Mouse (Mus musculus) monocyte, adult 5-6 weeks (primary cell): ENCODE measurements around the gene Olfr620. TPM values are rescaled to one million over a fixed set of nuclear protein-coding genes. Genes with fewer than 3 reads are reported as not detected.

Experiments used
- ATAC-seq: fragments of 153-309, 156-312 bp; replicated peaks from 2 replicates; pipeline ENCODE4 v1.8.0; 2017; ENCODE audit warnings: mild to moderate bottlenecking; ENCODE audit not compliant: low TSS enrichment, insufficient number of reproducible peaks, severe bottlenecking, poor library complexity, low FRiP score
- total RNA-seq: library from RNA; stranded (forward); fragments of 200-1000, 200-491, 200-594 nt; gene quantifications from 3 replicates; pipeline ENCODE4 v1.2.3, GENCODE M21; 2017

Gene Olfr620
- not detected in 3 replicates for total RNA-seq

DNA sequence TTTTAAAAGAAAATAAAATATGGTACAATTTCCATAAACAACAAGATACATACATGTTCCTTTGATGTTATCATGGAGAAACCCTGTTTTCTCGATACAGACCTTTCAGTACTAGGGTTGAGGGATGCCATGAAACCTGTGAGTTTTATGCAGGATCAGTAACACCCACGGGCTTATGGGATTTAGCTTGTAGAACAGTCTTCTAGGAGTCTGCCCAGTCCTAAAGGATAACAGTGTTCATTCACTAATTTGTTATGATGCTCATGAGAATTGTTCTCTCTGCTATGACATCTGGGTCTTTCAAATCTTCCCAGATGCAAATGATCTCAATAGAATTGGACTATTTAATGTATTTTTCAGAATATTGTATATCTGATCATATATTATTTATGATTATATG lies at the start of gene Olfr620:
Olfr620 (minus strand) TSS at position 101 of the 400 bp plus-strand sequence.
- no peak for ATAC-seq

- ATAC-seq = no peak
These were observed 31.7 kb upstream of the Olfr620 start for GRCm38 (mm10) chr7:103644070-103644469.

GRCm38 (mm10) chr7:103642602-103643001 lies 30.3 kb upstream of the Olfr620 start, which contains the start of gene Olfr622:
Gene Olfr622 (minus strand): TSS chr7:103642702.
- ATAC-seq = no peak

DNA sequence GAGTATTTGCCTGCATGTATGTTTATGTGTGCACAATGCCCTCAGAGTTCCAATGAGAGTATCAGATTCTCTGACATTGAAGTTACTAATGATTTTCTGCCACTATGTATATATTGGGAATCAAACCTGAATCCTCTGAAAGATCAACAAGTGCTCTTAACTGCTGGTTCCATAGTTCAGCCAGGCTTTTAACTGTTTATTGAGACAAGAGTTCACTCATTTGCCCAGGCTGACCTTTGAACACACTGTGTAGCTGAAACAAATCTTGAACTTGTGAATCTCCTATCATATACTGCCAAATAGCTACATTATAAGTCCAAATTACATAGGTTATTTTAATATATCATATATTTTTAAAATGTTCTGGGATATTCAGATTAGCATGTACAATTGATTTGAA lies 24.5 kb upstream of the Olfr620 start:
- no peak for ATAC-seq

DNA sequence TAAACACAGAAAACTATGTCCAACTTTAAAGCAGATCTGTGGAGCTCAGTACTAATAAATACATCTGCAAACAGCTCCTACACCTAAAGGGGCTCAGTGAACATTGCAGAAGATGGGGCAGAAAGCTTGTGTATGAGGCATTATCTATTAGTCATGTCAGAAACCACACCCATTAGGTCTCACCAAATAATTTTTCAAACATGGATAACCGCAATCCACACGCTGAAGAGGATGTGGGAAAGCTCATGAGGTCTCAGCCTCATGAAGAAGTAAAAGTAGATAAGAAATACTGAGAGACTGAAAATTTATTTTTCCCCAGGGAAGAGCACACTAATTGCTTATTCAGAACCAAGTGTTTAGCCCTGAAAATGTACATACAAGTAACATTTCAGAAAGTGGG lies 4.9 kb downstream of the Olfr620 start:
- no peak for ATAC-seq

DNA sequence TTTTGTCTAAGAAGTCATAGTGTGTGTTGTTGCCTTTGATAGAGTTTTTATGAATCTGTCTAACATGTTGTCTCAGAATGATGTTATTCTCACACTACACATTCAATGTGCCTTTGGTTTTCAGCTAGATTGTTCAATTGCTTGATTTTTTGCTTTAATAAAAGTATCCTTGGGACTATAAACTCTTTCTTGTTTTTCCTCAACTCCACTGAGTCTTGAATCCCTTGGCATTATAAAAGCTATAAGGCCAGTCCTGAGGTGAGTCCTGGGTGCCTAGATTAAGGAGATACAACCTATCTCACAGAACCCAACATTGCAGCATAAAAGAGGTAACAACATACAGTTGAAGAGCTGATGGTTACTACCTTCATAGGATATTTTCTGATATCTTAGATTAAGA lies 12.1 kb downstream of the Olfr620 start, which contains the start of gene Olfr619:
Olfr619 (plus strand) TSS at position 301 of the 400 bp plus-strand sequence.
- ATAC-seq = no peak

- no peak for ATAC-seq
These were observed 22.5 kb downstream of the Olfr620 start, which contains the start of gene Olfr618 for GRCm38 (mm10) chr7:103589803-103590202. Gene Olfr618 (plus strand): TSS chr7:103590103.

DNA sequence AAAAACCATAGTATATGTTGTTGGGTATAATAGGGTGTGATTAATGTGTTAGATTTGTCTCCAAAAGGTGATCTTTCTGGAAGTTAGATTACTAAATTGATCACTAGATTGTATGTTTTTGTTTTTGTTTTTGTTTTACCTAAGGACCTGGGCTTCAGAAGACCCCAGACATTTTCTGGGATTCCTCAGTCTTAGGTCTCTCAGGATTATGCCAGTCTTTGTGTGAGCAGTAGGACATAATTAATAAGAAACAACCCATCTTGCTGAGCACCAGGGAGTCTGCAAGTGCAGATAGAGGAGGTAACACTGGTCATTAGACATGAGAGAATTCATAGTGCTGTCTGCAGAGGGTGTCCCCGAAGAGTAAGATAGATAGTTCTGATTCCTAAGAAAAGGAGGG lies 39.6 kb downstream of the Olfr620 start, which contains the start of gene Olfr617:
Olfr617 (plus strand) TSS at position 301 of the 400 bp plus-strand sequence.
- no peak for ATAC-seq

GRCm38 (mm10) chr7:103569043-103569442 lies 43.3 kb downstream of the Olfr620 start, which contains the start of gene Olfr616:
Gene Olfr616 (minus strand): TSS chr7:103569143.
- no peak for ATAC-seq

DNA sequence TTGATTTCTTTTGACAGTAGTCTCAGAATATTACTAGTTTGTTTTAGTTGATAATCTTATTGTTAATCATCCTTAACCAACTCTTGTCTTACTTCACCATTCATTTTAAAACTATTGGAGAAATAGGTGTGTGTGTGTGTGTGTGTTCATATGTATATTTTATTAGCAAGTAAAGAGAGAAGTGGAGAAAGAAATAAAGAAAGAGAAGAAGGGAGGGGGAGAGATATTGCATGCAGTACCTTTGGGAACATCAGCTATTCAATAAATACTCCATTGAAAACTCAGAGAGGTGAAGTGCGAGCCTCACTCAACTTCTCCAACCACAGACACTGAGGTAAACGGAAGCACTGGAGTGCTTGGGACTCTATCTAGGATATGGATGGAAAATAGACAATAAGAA lies 56.6 kb downstream of the Olfr620 start, which contains the start of gene Olfr615:
Olfr615 (plus strand) TSS at position 301 of the 400 bp plus-strand sequence.
- ATAC-seq = no peak

Other genes starting within 250 kb of the Olfr620 start
- gene Olfr601, start 249.9 kb downstream of the Olfr620 start, total RNA-seq = not detected in 3 replicates
- not detected in 3 replicates for gene Olfr603, start 226.4 kb downstream of the Olfr620 start, total RNA-seq
- gene Usp17lc, start 197.5 kb downstream of the Olfr620 start, total RNA-seq = not detected in 3 replicates
- not detected in 3 replicates for gene Olfr605, start 167.1 kb downstream of the Olfr620 start, total RNA-seq
- gene Olfr606, start 163.5 kb downstream of the Olfr620 start, total RNA-seq = not detected in 3 replicates
- gene Olfr607, start 148.4 kb downstream of the Olfr620 start, total RNA-seq = not detected in 3 replicates
- gene Olfr608, start 142.7 kb downstream of the Olfr620 start, total RNA-seq = not detected in 3 replicates
- not detected in 3 replicates for gene Olfr609, start 114.5 kb downstream of the Olfr620 start, total RNA-seq
- gene Olfr610, start 100.4 kb downstream of the Olfr620 start, total RNA-seq = not detected in 3 replicates
- gene Olfr611, start 91.7 kb downstream of the Olfr620 start, total RNA-seq = not detected in 3 replicates
- not detected in 3 replicates for gene Olfr612, start 69.8 kb downstream of the Olfr620 start, total RNA-seq
- gene Olfr613, start 64.5 kb downstream of the Olfr620 start, total RNA-seq = not detected in 3 replicates
- gene Olfr615, start 56.5 kb downstream of the Olfr620 start, total RNA-seq = not detected in 3 replicates
- gene Olfr616, start 43.4 kb downstream of the Olfr620 start, total RNA-seq = not detected in 3 replicates
- gene Olfr617, start 39.5 kb downstream of the Olfr620 start, total RNA-seq = not detected in 3 replicates
- gene Olfr618, start 22.4 kb downstream of the Olfr620 start, total RNA-seq = not detected in 3 replicates
- not detected in 3 replicates for gene Olfr619, start 12.0 kb downstream of the Olfr620 start, total RNA-seq
- not detected in 3 replicates for gene Olfr622, start 30.2 kb upstream of the Olfr620 start, total RNA-seq
- not detected in 3 replicates for gene Olfr623, start 51.2 kb upstream of the Olfr620 start, total RNA-seq
- not detected in 3 replicates for gene Olfr624, start 58.7 kb upstream of the Olfr620 start, total RNA-seq
- not detected in 3 replicates for gene Olfr625-ps1, start 70.2 kb upstream of the Olfr620 start, total RNA-seq
- gene Olfr243, start 102.1 kb upstream of the Olfr620 start, total RNA-seq = not detected in 3 replicates
- not detected in 3 replicates for gene Olfr628, start 117.8 kb upstream of the Olfr620 start, total RNA-seq
- 0.39 TPM in 1 of 3 replicates, not detected in the others for gene Olfr629, start 132.4 kb upstream of the Olfr620 start, total RNA-seq
- not detected in 3 replicates for gene Olfr630, start 144.8 kb upstream of the Olfr620 start, total RNA-seq
- not detected in 3 replicates for gene Olfr69, start 159.1 kb upstream of the Olfr620 start, total RNA-seq
- gene Olfr68, start 167.2 kb upstream of the Olfr620 start, total RNA-seq = not detected in 3 replicates
- not detected in 3 replicates for gene Olfr67, start 179.3 kb upstream of the Olfr620 start, total RNA-seq
- gene Hbb-bt, start 201.5 kb upstream of the Olfr620 start, total RNA-seq = 142 to 1,259 TPM (median 1,026 TPM) in 3 replicates
- 710 to 7,610 TPM (median 7,195 TPM) in 3 replicates for gene Hbb-bs, start 215.6 kb upstream of the Olfr620 start, total RNA-seq
- not detected in 3 replicates for gene Hbb-bh2, start 228.0 kb upstream of the Olfr620 start, total RNA-seq
- not detected in 3 replicates for gene Hbb-bh1, start 230.6 kb upstream of the Olfr620 start, total RNA-seq
- not detected in 3 replicates for gene Hbb-y, start 240.7 kb upstream of the Olfr620 start, total RNA-seq